Mouse (Mus musculus): ENCODE measurements around the gene Nkd1. TPM values are rescaled to one million over a fixed set of nuclear protein-coding genes. Genes with fewer than 3 reads are reported as not detected.

The Nkd1 gene
- polyA plus RNA-seq, 1 experiment from 2014 or later, result 24.5 TPM

- no peaks in the 10 kb centered on the region; the same call in 1 of the 2 replicates for H3K4me1 ChIP-seq (replicated peaks; ENCODE audit: control insufficient read depth, insufficient read depth, low read length)
- no peak overlapping the region for H3K4me2 ChIP-seq (replicated peaks; ENCODE audit: low read depth)
- no peak for TF ChIP-seq CTCF (IDR thresholded peaks at IDR 0.05; ENCODE audit: low read depth)
- H3K36me3 ChIP-seq (ENCODE audit: control insufficient read depth, insufficient read depth), result no peaks in the 10 kb centered on the region
- no peak overlapping the region for H3K27ac ChIP-seq (ENCODE audit: low read depth, low read length)
- H3K27me3 ChIP-seq (replicated peaks; ENCODE audit: control insufficient read depth, insufficient read depth, low read length), result no peaks in the 10 kb centered on the region
- no peak overlapping the region for H3K4me3 ChIP-seq (ENCODE audit: low read depth, low read length)
- H3K9ac ChIP-seq (ENCODE audit: low read depth, low read length), result no peak overlapping the region
- ATAC-seq, result no peak
- no peaks in the 10 kb centered on the region for H3K9me3 ChIP-seq (ENCODE audit: control insufficient read depth)
- 58% methylated on average over 5 of the region's 5 CpGs for WGBS
Measured at GRCm38 (mm10) chr8:88618612-88619011, 97.5 kb downstream of the Nkd1 start.

DNA sequence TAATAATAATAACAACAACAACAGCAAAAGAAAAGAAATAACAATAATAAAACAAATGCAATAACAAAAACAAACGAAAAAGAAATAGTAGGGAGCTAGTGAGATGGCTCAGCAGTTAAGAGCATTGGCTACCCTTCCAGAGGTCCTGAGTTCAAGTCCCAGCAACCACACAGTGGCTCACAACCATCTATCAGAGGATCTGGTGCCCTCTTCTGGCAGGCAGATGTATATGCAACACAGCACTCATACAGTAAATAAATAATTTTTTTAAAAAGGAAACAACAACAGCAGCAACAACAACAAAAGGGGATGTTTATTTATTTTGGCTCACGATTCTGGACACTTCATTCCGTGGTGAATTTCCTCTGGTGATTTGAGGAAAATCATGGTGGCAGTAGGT lies 98.4 kb downstream of the Nkd1 start:
- ATAC-seq, result no peak
- H3K27ac ChIP-seq (ENCODE audit: low read depth, low read length), result no peak overlapping the region
- no peak overlapping the region for H3K4me3 ChIP-seq (ENCODE audit: low read depth, low read length)
- no peaks in the 10 kb centered on the region for H3K36me3 ChIP-seq (ENCODE audit: control insufficient read depth, insufficient read depth)
- no peaks in the 10 kb centered on the region; the same call in 1 of the 2 replicates for H3K4me1 ChIP-seq (replicated peaks; ENCODE audit: control insufficient read depth, insufficient read depth, low read length)
- H3K27me3 ChIP-seq (replicated peaks; ENCODE audit: control insufficient read depth, insufficient read depth, low read length), result no peaks in the 10 kb centered on the region
- TF ChIP-seq CTCF (IDR thresholded peaks at IDR 0.05; ENCODE audit: low read depth), result peak; percentile 58
- H3K9ac ChIP-seq (ENCODE audit: low read depth, low read length), result no peak overlapping the region
- WGBS, result 65% methylated on average over 3 of the region's 3 CpGs
- no peak overlapping the region for H3K4me2 ChIP-seq (replicated peaks; ENCODE audit: low read depth)
- no peaks in the 10 kb centered on the region for H3K9me3 ChIP-seq (ENCODE audit: control insufficient read depth)

- Histone ChIP-seq H3K36me3 (ENCODE audit: control insufficient read depth, insufficient read depth) (no peaks in the 10 kb centered on the region), H3K4me3 (ENCODE audit: low read depth, low read length) (no peak overlapping the region), H3K9ac (ENCODE audit: low read depth, low read length) (no peak overlapping the region), H3K9me3 (ENCODE audit: control insufficient read depth) (no peaks in the 10 kb centered on the region), H3K27ac (ENCODE audit: low read depth, low read length) (no peak overlapping the region), H3K4me1 (replicated peaks; ENCODE audit: control insufficient read depth, insufficient read depth, low read length) (no peaks in the 10 kb centered on the region; the same call in 1 of the 2 replicates), H3K4me2 (replicated peaks; ENCODE audit: low read depth) (no peak overlapping the region; the same call in 1 of the 2 replicates), H3K27me3 (replicated peaks; ENCODE audit: control insufficient read depth, insufficient read depth, low read length) (0 out of 2 replicates have a peak, but pooled peaks cover under 1% of the 10 kb centered on the region)
- TF ChIP-seq CTCF (IDR thresholded peaks at IDR 0.05; ENCODE audit: low read depth), result no peak
- WGBS, result 57% methylated on average over 5 of the region's 5 CpGs
- ATAC-seq, result no peak
Measured at GRCm38 (mm10) chr8:88620931-88621330, 99.8 kb downstream of the Nkd1 start.

DNA sequence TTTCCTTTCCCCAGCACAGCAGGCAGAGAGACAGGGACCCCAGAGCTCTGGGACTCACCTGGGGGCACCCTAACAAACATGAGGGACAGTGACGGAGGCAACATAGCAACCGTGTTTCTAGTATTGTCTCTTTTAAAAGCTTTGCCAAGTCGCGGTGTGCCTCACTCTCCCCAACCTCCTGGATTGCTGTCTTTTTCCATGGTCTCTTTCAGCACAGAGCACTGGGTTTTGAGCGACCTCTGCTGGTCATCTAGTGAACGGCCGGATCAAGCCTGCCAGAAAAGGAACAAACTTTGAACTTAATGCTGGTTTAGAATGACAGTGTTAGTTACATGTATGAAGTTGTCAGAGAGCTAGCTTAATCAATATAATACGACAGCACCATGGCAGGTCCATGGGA lies 100.3 kb downstream of the Nkd1 start:
- 0 out of 2 replicates have a peak, but pooled peaks have one; percentile 18 for ATAC-seq
- H3K4me1 ChIP-seq (replicated peaks; ENCODE audit: control insufficient read depth, insufficient read depth, low read length), result no peaks in the 10 kb centered on the region; the same call in 1 of the 2 replicates
- no peak overlapping the region for H3K27ac ChIP-seq (ENCODE audit: low read depth, low read length)
- no peak overlapping the region; the same call in 1 of the 2 replicates for H3K4me2 ChIP-seq (replicated peaks; ENCODE audit: low read depth)
- H3K4me3 ChIP-seq (ENCODE audit: low read depth, low read length), result no peak overlapping the region
- H3K27me3 ChIP-seq (replicated peaks; ENCODE audit: control insufficient read depth, insufficient read depth, low read length), result 0 out of 2 replicates have a peak, but pooled peaks cover 6% of the 10 kb centered on the region
- H3K9me3 ChIP-seq (ENCODE audit: control insufficient read depth), result no peaks in the 10 kb centered on the region
- TF ChIP-seq CTCF (IDR thresholded peaks at IDR 0.05; ENCODE audit: low read depth), result peak; percentile 98
- H3K36me3 ChIP-seq (ENCODE audit: control insufficient read depth, insufficient read depth), result peaks cover 4% of the 10 kb centered on the region
- WGBS, result 2% methylated on average over 8 of the region's 8 CpGs
- no peak overlapping the region for H3K9ac ChIP-seq (ENCODE audit: low read depth, low read length)

GRCm38 (mm10) chr8:88623351-88623750 lies 102.2 kb downstream of the Nkd1 start:
- WGBS, result 77% methylated on average over 3 of the region's 3 CpGs
- H3K4me2 ChIP-seq (replicated peaks; ENCODE audit: low read depth), result no peak overlapping the region
- H3K27ac ChIP-seq (ENCODE audit: low read depth, low read length), result no peak overlapping the region
- H3K9me3 ChIP-seq (ENCODE audit: control insufficient read depth), result no peaks in the 10 kb centered on the region
- 0 out of 2 replicates have a peak, but pooled peaks cover 7% of the 10 kb centered on the region for H3K27me3 ChIP-seq (replicated peaks; ENCODE audit: control insufficient read depth, insufficient read depth, low read length)
- no peak overlapping the region for H3K4me3 ChIP-seq (ENCODE audit: low read depth, low read length)
- ATAC-seq, result no peak
- peaks cover 12% of the 10 kb centered on the region for H3K36me3 ChIP-seq (ENCODE audit: control insufficient read depth, insufficient read depth)
- H3K4me1 ChIP-seq (replicated peaks; ENCODE audit: control insufficient read depth, insufficient read depth, low read length), result peaks cover 6% of the 10 kb centered on the region; the same call in 1 of the 2 replicates
- no peak for TF ChIP-seq CTCF (IDR thresholded peaks at IDR 0.05; ENCODE audit: low read depth)
- H3K9ac ChIP-seq (ENCODE audit: low read depth, low read length), result no peak overlapping the region

- no peak for TF ChIP-seq CTCF (IDR thresholded peaks at IDR 0.05; ENCODE audit: low read depth)
- Histone ChIP-seq H3K36me3 (ENCODE audit: control insufficient read depth, insufficient read depth) (peaks cover 16% of the 10 kb centered on the region), H3K9ac (ENCODE audit: low read depth, low read length) (no peak overlapping the region), H3K4me3 (ENCODE audit: low read depth, low read length) (no peak overlapping the region), H3K4me1 (replicated peaks; ENCODE audit: control insufficient read depth, insufficient read depth, low read length) (peaks cover 6% of the 10 kb centered on the region; the same call in 1 of the 2 replicates), H3K4me2 (replicated peaks; ENCODE audit: low read depth) (no peak overlapping the region), H3K27me3 (replicated peaks; ENCODE audit: control insufficient read depth, insufficient read depth, low read length) (0 out of 2 replicates have a peak, but pooled peaks cover 7% of the 10 kb centered on the region), H3K9me3 (ENCODE audit: control insufficient read depth) (no peaks in the 10 kb centered on the region), H3K27ac (ENCODE audit: low read depth, low read length) (no peak overlapping the region)
- 83% methylated on average over 3 of the region's 3 CpGs for WGBS
- ATAC-seq, result no peak
Measured at GRCm38 (mm10) chr8:88624276-88624675, 103.1 kb downstream of the Nkd1 start.
